Mouse (Mus musculus) liver, embryonic 12.5 days (tissue): ENCODE data around the gene Cldn6. TPM values are rescaled to one million over a fixed set of nuclear protein-coding genes. Genes with fewer than 3 reads are reported as not detected.
A peak's percentile ranks its signal among the peaks of the same experiment; 100 is the strongest.

Experiments used
- ATAC-seq: fragments of 200-750 bp; cut with Nextera tagmentation; 2 replicates; pipeline ENCODE4 v1.8.0; 2017; ENCODE audit warnings: moderate number of reproducible peaks, mild to moderate bottlenecking, moderate library complexity
- H3K27ac ChIP-seq: fragments of 300-500 bp; sonication (generic); 2 replicates; pipeline ENCODE4 v1.5.1; 2016; ENCODE audit warnings: mild to moderate bottlenecking
- H3K27me3 ChIP-seq: fragments of 300-500 bp; sonication (generic); replicated peaks from 2 replicates; pipeline ENCODE4 v1.6.1; 2016; ENCODE audit warnings: mild to moderate bottlenecking, moderate library complexity
- H3K36me3 ChIP-seq: fragments of 300-500 bp; sonication (generic); 2 replicates; pipeline ENCODE4 v1.6.1; 2016; ENCODE audit warnings: mild to moderate bottlenecking, moderate library complexity
- H3K4me1 ChIP-seq: fragments of 300-500 bp; sonication (generic); 2 replicates; pipeline ENCODE4 v1.6.1; 2016
- H3K4me2 ChIP-seq: fragments of 300-500 bp; sonication (generic); 2 replicates; pipeline ENCODE4 v1.6.1; 2016; ENCODE audit warnings: mild to moderate bottlenecking, moderate library complexity
- H3K4me3 ChIP-seq: fragments of 300-500 bp; sonication (generic); 2 replicates; pipeline ENCODE4 v1.5.1; 2016; ENCODE audit warnings: mild to moderate bottlenecking, moderate library complexity
- H3K9ac ChIP-seq: fragments of 300-500 bp; sonication (generic); 2 replicates; pipeline ENCODE4 v1.6.1; 2016; ENCODE audit warnings: mild to moderate bottlenecking, moderate library complexity
- H3K9me3 ChIP-seq: fragments of 300-500 bp; sonication (generic); replicated peaks from 2 replicates; pipeline ENCODE4 v1.6.1; 2016; ENCODE audit warnings: mild to moderate bottlenecking, moderate library complexity
- WGBS: fragments of 180-500 bp; shearing (Covaris S2); methylation state at CpG from one replicate; pipeline ENCODE4 v1.1.7; 2016; ENCODE audit not compliant: insufficient replicate concordance; 5-methylcytosine and 5-hydroxymethylcytosine counted together
- polyA plus RNA-seq: library from polyadenylated mRNA; unstranded; fragments of >200 nt; fragmentation: Nextera tagmentation; extraction: Ambion mirVana; gene quantifications from 2 replicates; pipeline ENCODE4 v1.2.1, GENCODE M21; 2016

The Cldn6 gene
- polyA plus RNA-seq, 1 experiment from 2014 or later = 2.3 TPM

- H3K9me3 ChIP-seq = no peaks in the 10 kb centered on the region
- H3K9ac ChIP-seq = peak overlapping the region; percentile 55
- H3K36me3 ChIP-seq = no peaks in the 10 kb centered on the region
These were observed 21.0 kb downstream of the Cldn6 start for GRCm38 (mm10) chr17:23700079-23700478.

DNA sequence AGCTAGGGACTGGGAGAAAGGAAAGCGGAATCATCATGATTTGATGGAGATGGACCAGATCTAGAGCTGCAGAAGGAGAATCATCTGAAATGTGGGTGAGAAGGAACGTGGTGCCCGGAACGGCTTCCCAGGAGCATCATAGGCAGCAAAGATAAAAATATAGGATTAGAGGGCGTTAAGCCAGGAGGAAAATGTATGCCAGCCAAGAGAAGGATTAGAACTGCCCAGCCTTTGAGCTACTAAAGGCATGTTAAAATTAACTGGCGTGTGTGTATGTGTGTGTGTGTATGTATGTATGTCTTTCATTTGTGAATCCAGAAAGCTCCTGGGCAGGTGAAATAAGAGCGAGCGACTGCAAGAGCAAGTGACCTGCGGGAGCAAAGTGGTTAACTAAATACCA is 24.3 kb downstream of the Cldn6 start:
- H3K4me2 ChIP-seq = no peak overlapping the region
- no peaks in the 10 kb centered on the region for H3K9me3 ChIP-seq
- H3K27ac ChIP-seq = no peak overlapping the region
- H3K27me3 ChIP-seq = peaks cover 87% of the 10 kb centered on the region
- no peak overlapping the region for H3K4me3 ChIP-seq
- H3K4me1 ChIP-seq = peaks cover 12% of the 10 kb centered on the region; the same call in 1 of the 2 replicates
- ATAC-seq = no peak
- H3K9ac ChIP-seq = no peak overlapping the region
- WGBS = 66% methylated on average over 9 of the region's 9 CpGs
- no peaks in the 10 kb centered on the region for H3K36me3 ChIP-seq

More at GRCm38 (mm10) chr17:23700079-23700478, 21.0 kb downstream of the Cldn6 start:
- whole genome bisulfite sequencing = 4% methylated on average over 28 of the region's 28 CpGs
- H3K4me2 ChIP-seq = peak overlapping the region; percentile 92
- peak; percentile 85 for ATAC-seq
- H3K27ac ChIP-seq = no peak overlapping the region
- peaks cover 12% of the 10 kb centered on the region; the same call in 1 of the 2 replicates for H3K4me1 ChIP-seq
- peak overlapping the region; percentile 64 for H3K4me3 ChIP-seq
- peaks cover 89% of the 10 kb centered on the region for H3K27me3 ChIP-seq

DNA sequence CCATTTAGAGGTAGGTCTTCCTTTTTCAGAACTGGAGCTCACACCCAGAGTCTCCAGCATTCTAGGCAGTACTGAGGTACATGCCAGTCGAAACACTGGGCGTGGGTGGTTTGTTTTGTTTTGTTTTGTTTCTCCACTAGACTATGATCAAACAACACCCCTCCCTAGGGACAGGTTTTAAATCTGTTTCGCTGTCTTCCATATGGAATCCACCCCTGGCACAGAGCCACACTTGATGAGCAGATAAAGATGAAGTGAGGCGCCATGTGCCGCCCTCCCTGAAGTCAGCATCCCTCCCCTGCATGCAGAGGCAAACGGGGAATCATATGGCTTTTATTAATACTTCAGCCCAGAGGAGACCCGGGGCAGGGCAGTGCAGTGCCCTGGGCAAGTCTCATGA is 25.7 kb downstream of the Cldn6 start:
- H3K9ac ChIP-seq = no peak overlapping the region
- ATAC-seq = no peak
- H3K36me3 ChIP-seq = no peaks in the 10 kb centered on the region
- no peak overlapping the region for H3K4me2 ChIP-seq
- H3K27me3 ChIP-seq = peaks cover 79% of the 10 kb centered on the region
- no peaks in the 10 kb centered on the region for H3K9me3 ChIP-seq
- H3K27ac ChIP-seq = no peak overlapping the region
- H3K4me1 ChIP-seq = peaks cover 5% of the 10 kb centered on the region; the same call in 1 of the 2 replicates
- no peak overlapping the region for H3K4me3 ChIP-seq
- 64% methylated on average over 7 of the region's 7 CpGs for WGBS

GRCm38 (mm10) chr17:23705525-23706104 is 26.6 kb downstream of the Cldn6 start:
- Histone ChIP-seq H3K9me3 (no peaks in the 10 kb centered on the region), H3K4me1 (no peaks in the 10 kb centered on the region), H3K36me3 (no peaks in the 10 kb centered on the region), H3K27me3 (peaks cover 79% of the 10 kb centered on the region), H3K27ac (no peak overlapping the region), H3K4me3 (no peak overlapping the region), H3K4me2 (no peak overlapping the region), H3K9ac (no peak overlapping the region)
- WGBS = 78% methylated on average over 7 of the region's 7 CpGs
- ATAC-seq = peak; percentile 30; the same call in 1 of the 2 replicates

- WGBS = 0% methylated on average over 3 of the region's 3 CpGs
- Histone ChIP-seq H3K27ac (no peak overlapping the region), H3K9ac (no peak overlapping the region), H3K9me3 (no peaks in the 10 kb centered on the region), H3K36me3 (no peaks in the 10 kb centered on the region), H3K4me3 (no peak overlapping the region), H3K27me3 (peaks cover 77% of the 10 kb centered on the region), H3K4me1 (no peaks in the 10 kb centered on the region), H3K4me2 (no peak overlapping the region)
- no peak for ATAC-seq
These were observed 27.2 kb downstream of the Cldn6 start for GRCm38 (mm10) chr17:23706212-23706611.

- H3K9me3 ChIP-seq = no peaks in the 10 kb centered on the region
- no peaks in the 10 kb centered on the region for H3K4me1 ChIP-seq
- ATAC-seq = no peak
- 48% methylated on average over 2 of the region's 2 CpGs for WGBS
- H3K4me3 ChIP-seq = no peak overlapping the region
- H3K27ac ChIP-seq = no peak overlapping the region
- no peak overlapping the region for H3K9ac ChIP-seq
- no peak overlapping the region for H3K4me2 ChIP-seq
- H3K27me3 ChIP-seq = peaks cover 51% of the 10 kb centered on the region
- H3K36me3 ChIP-seq = no peaks in the 10 kb centered on the region
These were observed 38.0 kb downstream of the Cldn6 start for GRCm38 (mm10) chr17:23717003-23717402.

DNA sequence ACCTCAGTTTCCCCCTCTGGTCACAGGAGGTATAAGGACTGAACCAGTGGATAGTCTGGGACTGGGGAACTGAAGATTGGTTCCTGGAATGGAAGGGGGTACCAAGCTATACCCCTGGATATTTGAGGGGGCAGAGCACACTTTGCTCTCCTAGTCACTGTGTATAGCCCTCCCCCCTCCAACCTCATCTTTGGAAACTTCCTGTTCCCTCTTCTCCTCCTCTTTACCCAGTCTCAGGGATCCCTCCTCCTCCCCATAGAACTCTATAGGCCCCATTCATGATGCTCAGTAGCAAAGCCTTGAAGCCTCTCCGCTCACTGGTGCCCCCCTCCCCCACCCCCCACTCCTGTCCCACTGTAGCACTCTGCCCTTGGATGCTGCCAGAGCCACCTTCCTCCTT is 40.4 kb downstream of the Cldn6 start:
- no peaks in the 10 kb centered on the region for H3K4me1 ChIP-seq
- H3K4me3 ChIP-seq = no peak overlapping the region
- no peak overlapping the region for H3K9ac ChIP-seq
- H3K27me3 ChIP-seq = peaks cover 43% of the 10 kb centered on the region
- no peaks in the 10 kb centered on the region for H3K9me3 ChIP-seq
- no peaks in the 10 kb centered on the region for H3K36me3 ChIP-seq
- H3K4me2 ChIP-seq = no peak overlapping the region
- ATAC-seq = no peak
- H3K27ac ChIP-seq = no peak overlapping the region
- WGBS = 21% methylated on average over 1 of the region's 1 CpGs

DNA sequence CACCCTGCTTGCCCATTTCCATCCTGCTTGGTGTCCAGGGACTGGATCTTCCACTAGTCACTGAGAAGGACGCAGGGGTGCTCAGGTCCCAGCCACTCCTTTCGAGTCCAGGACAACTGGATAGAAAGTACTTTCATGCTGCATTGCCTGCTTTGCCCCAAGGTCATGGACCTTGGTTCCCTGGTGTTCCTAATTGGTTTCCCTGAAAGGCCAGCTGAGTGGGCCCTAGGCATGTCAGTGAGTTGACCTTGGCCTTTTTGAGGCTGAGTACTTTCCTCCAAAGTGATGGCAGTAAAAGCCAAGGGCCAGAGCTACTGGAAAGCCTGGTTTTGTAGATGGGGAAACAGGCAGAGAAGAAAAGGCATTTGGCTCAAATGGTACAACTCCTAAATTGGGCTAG is 42.8 kb downstream of the Cldn6 start:
- no peak overlapping the region for H3K9ac ChIP-seq
- H3K4me1 ChIP-seq = peaks cover 12% of the 10 kb centered on the region
- H3K36me3 ChIP-seq = no peaks in the 10 kb centered on the region
- 66% methylated on average over 2 of the region's 2 CpGs for WGBS
- H3K27me3 ChIP-seq = peaks cover 35% of the 10 kb centered on the region
- H3K4me3 ChIP-seq = no peak overlapping the region
- H3K9me3 ChIP-seq = no peaks in the 10 kb centered on the region
- H3K27ac ChIP-seq = no peak overlapping the region
- no peak for ATAC-seq
- no peak overlapping the region for H3K4me2 ChIP-seq

- Histone ChIP-seq H3K4me1 (peaks cover 19% of the 10 kb centered on the region), H3K9me3 (no peaks in the 10 kb centered on the region), H3K36me3 (no peaks in the 10 kb centered on the region), H3K27ac (no peak within 1 kb of the TSS), H3K9ac (no peak within 1 kb of the TSS), H3K4me2 (no peak within 1 kb of the TSS), H3K27me3 (peaks cover 28% of the 10 kb centered on the region), H3K4me3 (no peak within 1 kb of the TSS)
- WGBS = 64% methylated on average over 7 of the region's 7 CpGs
- ATAC-seq = no peak
These were observed 43.5 kb downstream of the Cldn6 start, which contains the start of gene 1520401A03Rik for GRCm38 (mm10) chr17:23722376-23723125. TSS of gene 1520401A03Rik (minus strand) at chr17:23722783.

- Histone ChIP-seq H3K9ac (peak overlapping the region; percentile 91), H3K27me3 (peaks cover 10% of the 10 kb centered on the region), H3K36me3 (no peaks in the 10 kb centered on the region), H3K4me1 (peaks cover 30% of the 10 kb centered on the region), H3K9me3 (no peaks in the 10 kb centered on the region), H3K4me3 (peak overlapping the region; percentile 88), H3K4me2 (peak overlapping the region; percentile 89), H3K27ac (peak overlapping the region; percentile 93)
- 52% methylated on average over 4 of the region's 4 CpGs for WGBS
- ATAC-seq = no peak
These were observed 46.4 kb downstream of the Cldn6 start for GRCm38 (mm10) chr17:23725477-23725876.

DNA sequence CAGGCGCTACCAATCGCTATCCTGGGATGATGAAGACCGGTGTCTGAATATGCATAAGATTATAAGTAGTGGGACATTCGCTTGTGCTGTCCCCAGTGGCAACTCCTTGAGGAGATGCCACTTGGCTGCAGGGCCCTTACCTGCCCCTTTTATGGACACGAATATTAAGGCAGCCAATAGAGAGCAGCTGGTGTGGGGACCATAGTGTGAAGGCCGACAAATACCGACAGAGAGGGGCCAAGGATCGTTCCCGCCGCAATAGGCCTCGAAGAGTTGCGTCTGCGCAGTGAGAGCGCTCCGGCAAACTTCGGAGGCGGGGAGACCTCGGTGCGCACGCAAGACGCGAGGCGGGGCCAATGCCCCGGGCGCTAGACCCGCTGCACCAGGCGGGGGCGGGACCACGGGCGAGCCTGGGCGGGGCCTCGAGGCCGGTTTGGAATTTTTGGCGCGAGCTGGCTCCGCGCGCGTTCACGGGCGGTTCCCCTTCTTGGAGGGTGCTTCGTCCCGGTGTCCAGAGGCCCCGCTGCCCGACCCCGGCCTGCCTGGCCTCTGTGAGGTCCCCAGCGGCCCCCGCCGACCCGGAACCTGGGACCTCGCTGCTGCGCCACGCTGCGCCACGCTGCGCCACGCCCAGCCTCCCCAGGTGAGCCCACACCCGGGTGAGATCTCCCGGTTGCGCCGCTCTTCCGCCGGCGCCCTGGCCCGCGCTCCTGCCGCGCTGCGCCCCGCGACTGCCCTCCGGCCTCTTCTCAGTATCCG is 47.1 kb downstream of the Cldn6 start, which contains the start of gene Pkmyt1:
Gene Pkmyt1, plus strand, starts transcription at position 338 of the 759 bp plus-strand sequence.
- no peaks in the 10 kb centered on the region for H3K9me3 ChIP-seq
- H3K27ac ChIP-seq = peak within 1 kb of the TSS; percentile 93
- 1% methylated on average over 69 of the region's 73 CpGs for WGBS
- ATAC-seq = peak; percentile 92
- peak within 1 kb of the TSS; percentile 89 for H3K4me2 ChIP-seq
- H3K27me3 ChIP-seq = 0 out of 2 replicates have a peak, but pooled peaks cover 6% of the 10 kb centered on the region
- H3K36me3 ChIP-seq = no peaks in the 10 kb centered on the region
- peaks cover 37% of the 10 kb centered on the region for H3K4me1 ChIP-seq
- H3K4me3 ChIP-seq = peak within 1 kb of the TSS; percentile 88
- H3K9ac ChIP-seq = peak within 1 kb of the TSS; percentile 91

- 0 out of 2 replicates have a peak, but pooled peaks cover 6% of the 10 kb centered on the region for H3K27me3 ChIP-seq
- H3K9ac ChIP-seq = peak overlapping the region; percentile 91
- peak; percentile 85 for ATAC-seq
- peak overlapping the region; percentile 93 for H3K27ac ChIP-seq
- H3K36me3 ChIP-seq = no peaks in the 10 kb centered on the region
- peak overlapping the region; percentile 89 for H3K4me2 ChIP-seq
- WGBS = under 1% methylated on average over 20 of the region's 20 CpGs
- no peaks in the 10 kb centered on the region for H3K9me3 ChIP-seq
- peak overlapping the region; percentile 88 for H3K4me3 ChIP-seq
- H3K4me1 ChIP-seq = peaks cover 42% of the 10 kb centered on the region
These were observed 47.7 kb downstream of the Cldn6 start for GRCm38 (mm10) chr17:23726758-23727142.
